Mouse (Mus musculus) MEL (cell line): ENCODE results near the gene Chrdl2. TPM values are rescaled to one million over a fixed set of nuclear protein-coding genes. Genes with fewer than 3 reads are reported as not detected.

ENCODE experiments used
- DNase-seq: peaks from one replicate; pipeline ENCODE4 v3.0.0; 2011; ENCODE audit warnings: low read depth, low spot score
- H3K27ac ChIP-seq: 2 replicates; pipeline ENCODE4 v1.5.1; 2012; ENCODE audit warnings: low read depth, mild to moderate bottlenecking, control low read depth, low read length, moderate library complexity; ENCODE audit not compliant: control insufficient read depth
- H3K27me3 ChIP-seq, 2 experiments: fragments of 150-350 bp in 1 of 2; sonication (generic) in 1 of 2; 2 replicates each; pipeline ENCODE4 v1.6.1; 2012; ENCODE audit warnings: low read length in 2 of 2, mild to moderate bottlenecking in 2 of 2, improper control_type of control experiment in 1 of 2, moderate library complexity in 1 of 2; ENCODE audit not compliant: insufficient read depth in 2 of 2, control insufficient read depth in 1 of 2
- H3K36me3 ChIP-seq, 2 experiments: 2 replicates each; pipeline ENCODE4 v1.6.1; 2012 to 2014; ENCODE audit warnings: low read length in 2 of 2, improper control_type of control experiment in 1 of 2, inconsistent platforms in 1 of 2, mild to moderate bottlenecking in 1 of 2; ENCODE audit not compliant: insufficient read depth in 2 of 2, control insufficient read depth in 1 of 2
- H3K4me1 ChIP-seq, 2 experiments: fragments of 150-350 bp in 1 of 2; sonication (generic) in 1 of 2; 2 replicates each; pipeline ENCODE4 v1.6.1; 2012; ENCODE audit warnings: low read length in 2 of 2, improper control_type of control experiment in 1 of 2, mild to moderate bottlenecking in 1 of 2; ENCODE audit not compliant: insufficient read depth in 2 of 2, control insufficient read depth in 1 of 2
- H3K4me3 ChIP-seq, 2 experiments: fragments of 150-350 bp in 1 of 2; sonication (generic) in 1 of 2; 2 replicates each; pipeline ENCODE4 v1.5.1; 2012; ENCODE audit warnings: low read depth in 2 of 2, low read length in 2 of 2, mild to moderate bottlenecking in 2 of 2, moderate library complexity in 2 of 2, control low read depth in 1 of 2, improper control_type of control experiment in 1 of 2; ENCODE audit not compliant: control insufficient read depth in 1 of 2, insufficient read depth in 1 of 2
- H3K79me2 ChIP-seq: 2 replicates; pipeline ENCODE4 v1.6.1; 2012; ENCODE audit warnings: mild to moderate bottlenecking, low read length, moderate library complexity; ENCODE audit not compliant: control insufficient read depth, poor library complexity, insufficient read depth
- H3K9ac ChIP-seq: 2 replicates; pipeline ENCODE4 v1.6.1; 2012; ENCODE audit warnings: low read depth, mild to moderate bottlenecking, control low read depth, low read length, moderate library complexity; ENCODE audit not compliant: control insufficient read depth, poor library complexity, severe bottlenecking
- H3K9me3 ChIP-seq: fragments of 150-350 bp; sonication (generic); replicated peaks from 2 replicates; pipeline ENCODE4 v1.6.1; 2012; ENCODE audit warnings: mild to moderate bottlenecking, low read length, improper control_type of control experiment, moderate library complexity; ENCODE audit not compliant: insufficient read depth
- CHD1 ChIP-seq: IDR thresholded peaks from 2 replicates; pipeline ENCODE4 v1.6.1; 2012; ENCODE audit warnings: low read depth, mild to moderate bottlenecking, inconsistent platforms, low read length, improper control_type of control experiment
- E2F4 ChIP-seq: IDR thresholded peaks from 2 replicates; pipeline ENCODE4 v1.6.1; 2011; ENCODE audit warnings: low read depth, low read length, improper control_type of control experiment, borderline replicate concordance
- ELF1 ChIP-seq: IDR thresholded peaks from 2 replicates; pipeline ENCODE4 v1.6.1; 2014; ENCODE audit warnings: low read depth, mild to moderate bottlenecking, inconsistent platforms, low read length, improper control_type of control experiment, moderate library complexity
- ETS1 ChIP-seq: IDR thresholded peaks from 2 replicates; pipeline ENCODE4 v1.6.1; 2012; ENCODE audit warnings: low read depth, mild to moderate bottlenecking, inconsistent platforms, low read length, improper control_type of control experiment, moderate library complexity
- GATA1 ChIP-seq: IDR thresholded peaks from 2 replicates; pipeline ENCODE4 v1.6.1; 2011; ENCODE audit warnings: low read depth, low read length, improper control_type of control experiment
- JUND ChIP-seq: IDR thresholded peaks from 2 replicates; pipeline ENCODE4 v1.6.1; 2011; ENCODE audit warnings: low read depth, mild to moderate bottlenecking, improper control_type of control experiment, low read length
- KAT2A ChIP-seq: conservative IDR thresholded peaks from 2 replicates; pipeline ENCODE4 v1.6.1; 2012; ENCODE audit warnings: low read depth, low read length, improper control_type of control experiment, inconsistent platforms
- MAFK ChIP-seq: IDR thresholded peaks from 2 replicates; pipeline ENCODE4 v1.6.1; 2011; ENCODE audit warnings: low read depth, mild to moderate bottlenecking, low read length, improper control_type of control experiment, borderline replicate concordance
- MAX ChIP-seq: IDR thresholded peaks from 2 replicates; pipeline ENCODE4 v1.6.1; 2011; ENCODE audit warnings: low read length, improper control_type of control experiment
- MAZ ChIP-seq: IDR thresholded peaks from 2 replicates; pipeline ENCODE4 v1.6.1; 2012; ENCODE audit warnings: low read depth, mild to moderate bottlenecking, inconsistent platforms, low read length, improper control_type of control experiment
- MXI1 ChIP-seq: IDR thresholded peaks from 2 replicates; pipeline ENCODE4 v1.6.1; 2011; ENCODE audit warnings: mild to moderate bottlenecking, low read depth, low read length, improper control_type of control experiment
- MYB ChIP-seq: IDR thresholded peaks from 2 replicates; pipeline ENCODE4 v1.6.1; 2011; ENCODE audit warnings: mild to moderate bottlenecking, low read depth, low read length, improper control_type of control experiment
- MYC ChIP-seq: IDR thresholded peaks from 2 replicates; pipeline ENCODE4 v1.6.1; 2011; ENCODE audit warnings: low read depth, mild to moderate bottlenecking, low read length, improper control_type of control experiment, moderate library complexity
- NELFE ChIP-seq: IDR thresholded peaks from 2 replicates; pipeline ENCODE4 v1.6.1; 2011; ENCODE audit warnings: low read depth, low read length, improper control_type of control experiment
- RAD21 ChIP-seq: IDR thresholded peaks from 2 replicates; pipeline ENCODE4 v1.6.1; 2011; ENCODE audit warnings: mild to moderate bottlenecking, low read depth, low read length, improper control_type of control experiment
- RCOR1 ChIP-seq: IDR thresholded peaks from 2 replicates; pipeline ENCODE4 v1.6.1; 2012; ENCODE audit warnings: low read depth, mild to moderate bottlenecking, inconsistent platforms, low read length, improper control_type of control experiment
- SIN3A ChIP-seq: IDR thresholded peaks from 2 replicates; pipeline ENCODE4 v1.6.1; 2012; ENCODE audit warnings: low read length, improper control_type of control experiment, inconsistent platforms
- SMC3 ChIP-seq: IDR thresholded peaks from 2 replicates; pipeline ENCODE4 v1.6.1; 2011; ENCODE audit warnings: low read depth, low read length, improper control_type of control experiment
- TBP ChIP-seq: IDR thresholded peaks from 2 replicates; pipeline ENCODE4 v1.8.0; 2011; ENCODE audit warnings: low read depth, low read length, improper control_type of control experiment
- UBTF ChIP-seq: IDR thresholded peaks from 2 replicates; pipeline ENCODE4 v1.6.1; 2012; ENCODE audit warnings: low read depth, mild to moderate bottlenecking, inconsistent platforms, low read length, improper control_type of control experiment, moderate library complexity, borderline replicate concordance; ENCODE audit not compliant: insufficient read depth
- USF2 ChIP-seq, 2 experiments: IDR thresholded peaks; 2 replicates each; pipeline ENCODE4 v1.6.1; 2011 to 2012; ENCODE audit warnings: improper control_type of control experiment in 2 of 2, low read length in 2 of 2, borderline replicate concordance in 1 of 2, inconsistent platforms in 1 of 2, low read depth in 1 of 2, mild to moderate bottlenecking in 1 of 2; ENCODE audit not compliant: insufficient read depth in 1 of 2
- ZC3H11A ChIP-seq: IDR thresholded peaks from 2 replicates; pipeline ENCODE4 v1.6.1; 2012; ENCODE audit warnings: low read depth, mild to moderate bottlenecking, inconsistent platforms, low read length, improper control_type of control experiment
- ZNF384 ChIP-seq: IDR thresholded peaks from 2 replicates; pipeline ENCODE4 v1.6.1; 2012; ENCODE audit warnings: low read depth, mild to moderate bottlenecking, inconsistent platforms, low read length, improper control_type of control experiment
- polyA plus RNA-seq, 2 experiments: library from polyadenylated mRNA; stranded (reverse) in 1 of 2; unstranded in 1 of 2; fragments of >175 nt in 1 of 2; fragments of >200 nt in 1 of 2; gene quantifications; 2 replicates each; pipeline versions ENCODE4 v1.2.1 to v1.2.4; 2012; ENCODE audit warnings: low replicate concordance in 2 of 2, low read depth in 1 of 2; ENCODE audit not compliant: insufficient read length in 2 of 2, insufficient read depth in 1 of 2, missing spikeins in 1 of 2
- total RNA-seq: library from RNA; depleted of rRNA; stranded (reverse); fragments of 300-350 nt; gene quantifications from 2 replicates; pipeline ENCODE4 v1.2.3, GENCODE M21; 2012

The Chrdl2 gene
- total and polyA plus RNA-seq, 3 experiments, result 0.08 TPM; not detected in 2

DNA sequence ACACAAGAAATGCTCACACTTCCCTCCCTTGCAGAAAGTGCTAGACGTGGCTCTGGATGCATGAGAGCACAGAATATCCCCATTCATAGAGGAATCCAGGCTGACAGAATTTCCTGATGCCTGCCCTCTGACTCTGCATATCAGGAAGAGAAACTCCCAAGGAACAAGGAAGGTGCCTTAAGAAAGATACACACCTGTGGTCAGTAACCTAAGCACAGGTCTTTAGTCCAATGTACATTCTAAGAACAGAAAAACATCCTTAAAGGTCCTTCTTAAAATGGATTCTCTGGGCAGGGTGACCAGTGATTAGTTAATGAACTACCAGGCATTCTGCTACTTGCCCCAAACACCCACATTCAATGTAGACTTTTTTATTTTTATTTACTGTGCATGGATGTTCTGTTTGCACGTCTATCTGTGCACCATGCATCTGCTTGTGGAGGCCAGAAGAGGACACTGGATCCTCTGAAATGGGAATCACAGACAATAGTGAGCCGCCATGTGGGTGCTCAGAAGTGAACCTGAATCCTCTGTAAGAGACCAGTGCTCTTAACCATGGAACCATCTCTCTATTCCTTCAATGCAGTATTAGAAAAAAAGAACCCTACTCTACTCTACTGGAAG, 42.6 kb upstream of the Chrdl2 start:
- Histone ChIP-seq H3K36me3 (peaks cover 0 to 24% of the 10 kb centered on the region in 2 experiments; a peak in 2 of 4 replicates), H3K9ac (no peak overlapping the region), H3K4me3 (no peak overlapping the region), H3K27me3 (no peaks in the 10 kb centered on the region), H3K4me1 (peaks cover 9 to 15% of the 10 kb centered on the region in 2 experiments), H3K79me2 (peaks cover 1% of the 10 kb centered on the region; the same call in 1 of the 2 replicates), H3K9me3 (no peaks in the 10 kb centered on the region), H3K27ac (peak overlapping the region; percentile 59)
- DNase-seq, result no peak
- TF ChIP-seq RCOR1 (no peak), ZNF384 (no peak), MYB (no peak)

DNA sequence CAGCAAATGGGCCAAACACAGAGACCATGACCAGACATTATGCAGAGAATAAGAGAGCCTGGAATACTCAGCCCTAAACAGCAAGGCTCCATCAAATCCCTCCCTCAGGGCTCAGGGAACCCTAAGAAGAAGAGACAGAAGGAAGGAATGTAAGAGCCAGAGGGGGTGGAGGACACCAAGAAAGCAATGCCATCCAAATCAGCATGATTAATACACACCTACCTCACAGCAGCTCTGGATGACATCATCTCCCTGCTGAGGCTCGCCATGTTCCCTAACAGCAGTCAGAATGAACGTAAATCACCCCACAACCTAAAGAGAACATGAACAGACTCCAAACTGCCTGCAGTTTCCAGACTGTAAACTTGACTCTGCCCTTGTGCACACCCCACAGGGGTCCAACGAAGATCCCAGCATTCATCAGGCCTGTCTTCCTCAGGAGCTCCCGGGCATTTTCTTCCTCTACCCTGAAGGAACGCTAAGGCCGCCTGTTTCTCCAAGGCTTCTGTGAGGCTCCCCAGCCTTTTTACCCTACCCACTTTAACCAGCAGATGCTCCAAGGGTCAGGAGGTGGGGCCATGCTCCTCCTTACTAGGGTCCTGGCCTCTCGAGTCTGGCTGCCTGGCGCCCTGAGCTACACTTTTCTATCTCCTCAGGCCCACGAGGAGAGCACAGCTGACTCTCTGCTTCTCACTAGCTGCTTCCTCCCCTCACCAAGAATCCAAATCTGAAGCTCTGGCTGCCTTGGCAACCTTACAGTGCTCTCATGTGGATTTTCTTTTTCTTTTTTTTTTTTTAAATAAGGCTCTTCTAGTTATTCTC, 40.7 kb upstream of the Chrdl2 start:
- H3K9me3 ChIP-seq, result no peaks in the 10 kb centered on the region
- DNase-seq, result no peak
- no peak overlapping the region for H3K27ac ChIP-seq

DNA sequence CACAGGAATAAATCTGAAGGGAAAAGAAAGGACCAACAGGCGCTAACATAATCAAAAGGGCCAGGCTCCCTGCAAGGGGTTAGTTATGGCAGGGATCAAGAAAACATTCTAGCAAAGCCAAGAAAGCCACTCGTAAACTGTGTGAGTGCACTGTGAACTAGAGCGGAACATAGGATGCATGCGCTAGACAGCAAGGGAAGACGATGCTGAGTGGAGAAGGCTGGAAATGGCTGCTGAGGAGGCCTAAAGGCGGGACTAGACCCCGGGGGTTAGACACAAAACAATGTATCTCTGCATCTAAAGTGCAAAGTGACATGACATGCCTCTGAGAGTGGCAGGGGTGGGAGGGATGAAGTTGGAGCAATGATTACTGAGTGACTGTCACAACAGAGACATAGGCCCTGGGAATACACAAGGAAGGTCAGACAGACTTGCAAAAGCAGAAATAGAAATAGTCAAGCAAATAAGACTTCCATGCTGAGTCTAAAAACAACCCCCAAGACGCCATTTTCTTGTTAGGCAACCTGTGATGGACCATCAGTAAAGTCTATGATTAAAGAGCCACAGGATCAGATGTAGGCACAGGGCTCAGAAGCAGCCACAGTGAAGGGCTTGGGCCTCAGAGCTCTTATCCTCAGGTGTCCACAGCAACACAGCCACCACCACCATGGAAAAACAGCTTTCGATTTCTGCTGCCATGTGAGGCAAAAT, 39.8 kb upstream of the Chrdl2 start:
- H3K9ac ChIP-seq, result no peak overlapping the region
- peaks cover 0 to 22% of the 10 kb centered on the region in 2 experiments; a peak in 2 of 4 replicates for H3K36me3 ChIP-seq
- no peak for DNase-seq
- H3K27me3 ChIP-seq, result no peaks in the 10 kb centered on the region
- peaks cover 3% of the 10 kb centered on the region; the same call in 1 of the 2 replicates for H3K79me2 ChIP-seq
- peaks cover 9 to 15% of the 10 kb centered on the region in 2 experiments for H3K4me1 ChIP-seq
- TF ChIP-seq ETS1, result no peak
- no peak for TF ChIP-seq USF2 (IDR thresholded peaks at IDR 0.05; ENCODE audit: borderline replicate concordance in 1 of 2, insufficient read depth in 1 of 2, low read depth in 1 of 2, low read length in 2 of 2)
- TF ChIP-seq CHD1, result no peak
- no peak for TF ChIP-seq SMC3
- no peak for TF ChIP-seq MYC
- TF ChIP-seq MAX, result no peak
- no peak for TF ChIP-seq MAFK
- no peak for TF ChIP-seq ZC3H11A
- TF ChIP-seq GATA1, result no peak
- no peak for TF ChIP-seq ZNF384
- TF ChIP-seq NELFE, result no peak
- TF ChIP-seq TBP, result no peak
- no peak for TF ChIP-seq ELF1
- TF ChIP-seq JUND, result no peak
- no peak for TF ChIP-seq RCOR1
- no peak for TF ChIP-seq MAZ
- no peak for TF ChIP-seq MXI1
- no peak for TF ChIP-seq UBTF
- no peak for TF ChIP-seq KAT2A
- TF ChIP-seq E2F4, result no peak
- H3K9me3 ChIP-seq, result no peaks in the 10 kb centered on the region
- no peak overlapping the region for H3K4me3 ChIP-seq
- no peak overlapping the region for H3K27ac ChIP-seq

More for the DNA sequence above, 40.7 kb upstream of the Chrdl2 start:
- no peak overlapping the region for H3K4me3 ChIP-seq
- peaks cover 3% of the 10 kb centered on the region; the same call in 1 of the 2 replicates for H3K79me2 ChIP-seq
- peaks cover 0 to 24% of the 10 kb centered on the region in 2 experiments; a peak in 2 of 4 replicates for H3K36me3 ChIP-seq
- no peak overlapping the region for H3K9ac ChIP-seq
- TF ChIP-seq MAFK (no peak), RAD21 (no peak), NELFE (no peak), SIN3A (no peak)
- H3K4me1 ChIP-seq, result peaks cover 9 to 15% of the 10 kb centered on the region in 2 experiments
- no peaks in the 10 kb centered on the region for H3K27me3 ChIP-seq
